Mouse (Mus musculus) G1E (cell line): ENCODE results near the gene Abt1. TPM values are rescaled to one million over a fixed set of nuclear protein-coding genes. Genes with fewer than 3 reads are reported as not detected.
A peak's percentile ranks its signal among the peaks of the same experiment; 100 is the strongest.

Experiments used
- ATAC-seq: 2 replicates; pipeline ENCODE4 v1.8.0; 2016; ENCODE audit warnings: mild to moderate bottlenecking; ENCODE audit not compliant: insufficient number of reproducible peaks, poor library complexity, low FRiP score, severe bottlenecking; ENCODE audit errors: extremely low read depth
- DNase-seq: peaks from one replicate; pipeline ENCODE4 v3.0.0; 2012; ENCODE audit warnings: low spot score
- H3K27me3 ChIP-seq: 2 replicates; pipeline ENCODE4 v1.6.1; 2012; ENCODE audit warnings: mild to moderate bottlenecking, low read length, inconsistent platforms; ENCODE audit not compliant: insufficient read depth
- H3K36me3 ChIP-seq: replicated peaks from 2 replicates; pipeline ENCODE3; 2012; ENCODE audit warnings: mild to moderate bottlenecking, inconsistent platforms
- H3K4me1 ChIP-seq: 2 replicates; pipeline ENCODE4 v1.6.1; 2012; ENCODE audit warnings: low read depth, low read length, inconsistent platforms, mixed read lengths; ENCODE audit not compliant: insufficient read depth
- H3K4me3 ChIP-seq: 2 replicates; pipeline ENCODE4 v1.5.1; 2012; ENCODE audit warnings: low read depth, mild to moderate bottlenecking, inconsistent platforms, low read length, moderate library complexity, mixed read lengths
- H3K9me3 ChIP-seq: replicated peaks from 2 replicates; pipeline ENCODE4 v1.6.1; 2012; ENCODE audit warnings: inconsistent platforms
- CTCF ChIP-seq: IDR thresholded peaks from 2 replicates; pipeline ENCODE4 v1.5.1; 2012; ENCODE audit warnings: low read depth, low read length, inconsistent platforms, mixed read lengths
- GATA1 ChIP-seq: IDR thresholded peaks from 2 replicates; pipeline ENCODE4 v1.6.1; 2012; ENCODE audit warnings: borderline replicate concordance, low read length, inconsistent platforms, mixed read lengths
- GATA2 ChIP-seq: IDR thresholded peaks from 2 replicates; pipeline ENCODE4 v1.6.1; 2012; ENCODE audit warnings: low read depth, low read length, inconsistent platforms, borderline replicate concordance
- POLR2AphosphoS5 ChIP-seq: IDR thresholded peaks from 2 replicates; pipeline ENCODE4 v1.6.1; 2012; ENCODE audit warnings: low read depth, low read length, inconsistent platforms; ENCODE audit not compliant: insufficient replicate concordance
- TAL1 ChIP-seq: conservative IDR thresholded peaks from 2 replicates; pipeline ENCODE4 v1.6.1; 2012; ENCODE audit warnings: low read depth, low read length, inconsistent platforms, mixed read lengths
- polyA plus RNA-seq: library from polyadenylated mRNA; stranded (reverse); fragments of >175 nt; gene quantifications from 2 replicates; pipeline ENCODE4 v1.2.3, GENCODE M21; 2012
- total RNA-seq, 2 experiments: library from RNA; stranded (forward) in 1 of 2; stranded (reverse) in 1 of 2; fragments of 200-1000 nt in 1 of 2; fragments of >200 nt in 1 of 2; fragmentation: Nextera tagmentation in 1 of 2; gene quantifications; 2 replicates each; pipeline ENCODE4 v1.2.3; 2014 to 2017

Abt1 gene
- 3.7 and 4.0 TPM in 2 replicates for total RNA-seq (2014; fragmentation: Nextera tagmentation)
- total RNA-seq (2017): 9.5 and 11.4 TPM in 2 replicates
- 6.5 and 6.9 TPM in 2 replicates for polyA plus RNA-seq

DNA sequence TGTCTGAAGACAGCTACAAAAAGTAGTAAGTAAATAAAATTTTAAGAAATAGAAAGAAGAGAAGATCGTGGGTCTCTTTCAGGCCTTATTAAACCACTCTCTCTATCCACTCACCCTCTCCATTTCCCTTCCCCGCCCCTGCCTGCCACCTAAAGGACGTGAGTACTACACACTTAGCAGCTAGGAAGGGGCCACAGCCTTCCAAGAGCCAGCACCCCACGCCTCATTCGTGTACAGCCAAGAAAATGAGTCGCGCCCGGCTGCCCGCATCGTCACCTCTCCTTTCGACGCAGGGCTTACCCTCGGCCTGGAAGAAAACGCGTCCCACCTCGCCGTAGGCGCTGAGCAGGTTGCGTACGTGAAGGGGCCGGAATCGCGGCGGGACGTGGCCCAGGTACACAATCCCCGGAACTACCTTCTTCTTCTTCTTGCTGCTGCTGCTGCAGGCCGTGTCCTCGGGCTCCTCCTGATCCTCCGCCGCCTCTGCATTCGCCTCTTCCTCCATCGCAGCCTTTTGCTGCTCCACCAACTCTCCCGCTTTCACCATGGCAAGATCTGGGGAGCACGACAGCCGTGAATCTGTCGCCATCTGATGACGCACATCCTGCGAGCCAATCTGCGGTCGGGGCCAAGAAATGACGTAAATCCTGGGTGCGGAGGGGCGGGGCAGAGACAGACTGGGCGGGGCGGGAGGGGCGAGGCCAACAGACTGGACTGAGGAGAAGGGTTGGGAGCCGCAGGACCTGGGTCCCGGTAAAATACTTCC is at the start of gene Abt1:
Abt1 (minus strand) TSS at position 581 of the 766 bp plus-strand sequence.
- Histone ChIP-seq H3K4me1 (peaks cover 52% of the 10 kb centered on the region), H3K27me3 (no peaks in the 10 kb centered on the region), H3K4me3 (peak within 1 kb of the TSS; percentile 100), H3K36me3 (peaks cover 43% of the 10 kb centered on the region), H3K9me3 (no peaks in the 10 kb centered on the region)
- ATAC-seq (peak; percentile 55), DNase-seq (peak; percentile 74)
- no peak for TF ChIP-seq GATA1
- TF ChIP-seq CTCF: no peak
- no peak for TF ChIP-seq POLR2AphosphoS5
- TF ChIP-seq GATA2: no peak
- no peak for TF ChIP-seq TAL1

DNA sequence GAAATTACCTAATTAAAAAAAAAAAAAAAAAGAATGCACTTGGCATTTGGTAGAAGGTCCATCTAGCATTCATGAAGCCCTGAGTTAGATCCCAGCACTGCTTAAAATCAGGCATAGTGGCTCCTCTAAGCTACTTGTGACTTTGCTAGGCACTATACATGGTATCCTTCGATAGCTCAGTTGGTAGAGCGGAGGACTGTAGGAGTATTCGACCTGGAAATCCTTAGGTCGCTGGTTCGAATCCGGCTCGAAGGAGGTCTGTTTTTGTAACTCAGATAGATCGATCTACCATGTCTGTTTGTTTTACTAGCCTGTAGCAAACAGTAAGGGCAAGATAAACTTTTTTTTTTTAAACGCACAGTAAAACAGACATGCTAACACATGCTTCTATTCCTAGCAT is 43.2 kb upstream of the Abt1 start:
- 0 out of 2 replicates have a peak, but pooled peaks have one; percentile 6 for ATAC-seq
- no peak for DNase-seq
- H3K9me3 ChIP-seq: no peaks in the 10 kb centered on the region
- TF ChIP-seq GATA1: no peak
- TF ChIP-seq TAL1: no peak
- H3K4me3 ChIP-seq: no peak overlapping the region
- peaks cover 36% of the 10 kb centered on the region for H3K4me1 ChIP-seq
- H3K27me3 ChIP-seq: peaks cover 7% of the 10 kb centered on the region; the same call in 1 of the 2 replicates
- H3K36me3 ChIP-seq: no peaks in the 10 kb centered on the region

DNA sequence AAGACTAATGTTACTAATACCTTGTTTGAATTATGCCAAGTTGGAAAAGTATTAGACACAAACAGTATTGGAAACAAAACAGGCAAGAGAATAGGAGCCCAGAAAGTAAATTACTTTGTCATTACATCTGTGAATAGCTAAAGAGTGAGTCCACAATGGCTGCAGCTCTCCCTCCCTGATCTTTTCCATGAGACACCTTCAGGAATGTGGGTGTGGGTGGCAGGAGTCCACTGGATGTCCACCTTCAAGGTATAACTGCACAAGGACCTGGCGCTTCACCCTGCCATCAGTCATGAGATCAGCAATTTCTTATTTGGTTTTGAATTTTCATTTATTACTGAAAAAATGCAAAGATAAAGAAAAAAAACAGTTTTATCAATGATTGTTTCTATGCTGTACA is 42.6 kb upstream of the Abt1 start:
- no peaks in the 10 kb centered on the region for H3K9me3 ChIP-seq
- no peaks in the 10 kb centered on the region for H3K36me3 ChIP-seq
- H3K4me1 ChIP-seq: peaks cover 40% of the 10 kb centered on the region
- no peak for DNase-seq
- H3K27me3 ChIP-seq: peaks cover 7% of the 10 kb centered on the region; the same call in 1 of the 2 replicates
- H3K4me3 ChIP-seq: no peak overlapping the region; the same call in 1 of the 2 replicates
- ATAC-seq: no peak
- no peak for TF ChIP-seq POLR2AphosphoS5
- TF ChIP-seq TAL1: no peak
- no peak for TF ChIP-seq GATA2
- no peak for TF ChIP-seq CTCF
- no peak for TF ChIP-seq GATA1

DNA sequence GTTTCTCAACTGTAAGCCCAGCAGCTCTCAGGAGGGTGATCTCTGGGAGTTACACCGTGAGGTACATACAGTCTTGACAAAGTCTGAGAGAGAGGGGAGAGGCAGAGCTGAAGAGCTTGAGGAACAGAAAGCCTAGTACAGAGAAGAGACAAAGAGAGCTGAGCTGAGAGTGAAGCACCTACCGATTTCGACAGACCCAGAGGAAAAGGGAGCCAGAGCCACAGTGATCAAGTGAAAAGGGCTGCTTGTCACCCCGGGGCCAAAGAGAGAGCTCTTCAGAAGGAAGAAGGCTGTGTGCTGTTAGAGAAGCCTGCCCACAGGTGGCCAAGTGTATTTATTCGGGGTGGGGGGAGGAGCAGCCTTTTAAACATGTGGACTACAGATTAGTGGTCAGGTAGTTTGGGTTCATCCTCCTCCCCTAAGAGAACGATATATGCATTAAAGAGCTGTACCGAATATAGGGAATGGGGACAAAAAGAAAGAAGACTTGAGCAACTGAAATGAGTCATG is 42.0 kb upstream of the Abt1 start, which contains the start of gene Btn1a1:
Btn1a1 (minus strand) TSS at position 302 of the 510 bp plus-strand sequence.
- no peaks in the 10 kb centered on the region for H3K36me3 ChIP-seq
- no peak for DNase-seq
- 0 out of 2 replicates have a peak, but pooled peaks cover 2% of the 10 kb centered on the region for H3K27me3 ChIP-seq
- ATAC-seq: no peak
- H3K4me3 ChIP-seq: peak within 1 kb of the TSS; percentile 70
- TF ChIP-seq GATA1: no peak
- no peak for TF ChIP-seq GATA2
- no peak for TF ChIP-seq CTCF
- no peak for TF ChIP-seq TAL1
- no peak for TF ChIP-seq POLR2AphosphoS5
- peaks cover 44% of the 10 kb centered on the region for H3K4me1 ChIP-seq
- no peaks in the 10 kb centered on the region for H3K9me3 ChIP-seq

GRCm38 (mm10) chr13:23464841-23465366 is 41.2 kb upstream of the Abt1 start:
- Histone ChIP-seq H3K36me3 (no peaks in the 10 kb centered on the region), H3K4me1 (peaks cover 51% of the 10 kb centered on the region), H3K4me3 (peak overlapping the region; percentile 70), H3K27me3 (no peaks in the 10 kb centered on the region), H3K9me3 (no peaks in the 10 kb centered on the region)
- TF ChIP-seq POLR2AphosphoS5: no peak
- TF ChIP-seq GATA2: no peak
- no peak for TF ChIP-seq TAL1
- no peak for TF ChIP-seq GATA1
- no peak for TF ChIP-seq CTCF
- DNase-seq (no peak), ATAC-seq (no peak)

GRCm38 (mm10) chr13:23464224-23464637 is 40.6 kb upstream of the Abt1 start:
- peaks cover 57% of the 10 kb centered on the region for H3K4me1 ChIP-seq

More at GRCm38 (mm10) chr13:23464224-23464637, 40.6 kb upstream of the Abt1 start:
- ATAC-seq (no peak), DNase-seq (no peak)
- no peaks in the 10 kb centered on the region for H3K27me3 ChIP-seq
- H3K4me3 ChIP-seq: peak overlapping the region; percentile 70
- no peaks in the 10 kb centered on the region for H3K9me3 ChIP-seq
- no peak for TF ChIP-seq GATA2
- TF ChIP-seq CTCF: no peak
- no peak for TF ChIP-seq POLR2AphosphoS5
- TF ChIP-seq GATA1: no peak
- no peak for TF ChIP-seq TAL1
- H3K36me3 ChIP-seq: no peaks in the 10 kb centered on the region
